Mouse (Mus musculus) testis, adult 2 months (tissue): ENCODE results near the gene Thrap3.

ENCODE experiments used
- CTCF ChIP-seq: fragments of 200-500 bp; IDR thresholded peaks from 2 replicates; pipeline ENCODE4 v1.5.1; 2012; ENCODE audit warnings: low read depth, mild to moderate bottlenecking, inconsistent platforms, low read length, moderate library complexity; ENCODE audit not compliant: control insufficient read depth, insufficient read depth, insufficient replicate concordance
- POLR2A ChIP-seq: fragments of 200-500 bp; IDR thresholded peaks from 2 replicates; pipeline ENCODE4 v1.6.1; 2012; ENCODE audit warnings: low read depth, mild to moderate bottlenecking, inconsistent platforms, low read length, moderate library complexity; ENCODE audit not compliant: control insufficient read depth

GRCm38 (mm10) chr4:126222631-126223030 is 20.1 kb upstream of the Thrap3 start:
- TF ChIP-seq CTCF: no peak
- no peak for TF ChIP-seq POLR2A
